Mouse (Mus musculus) bone marrow macrophage, adult 2 months (primary cell): ENCODE results near the gene Pcif1.

ENCODE experiments used
- CTCF ChIP-seq: IDR thresholded peaks from 2 replicates; pipeline ENCODE4 v1.5.1; 2012; ENCODE audit warnings: low read depth, mild to moderate bottlenecking, low read length, moderate library complexity
- POLR2A ChIP-seq: IDR thresholded peaks from 2 replicates; pipeline ENCODE4 v1.6.1; 2012; ENCODE audit warnings: mild to moderate bottlenecking, low read depth, low read length, borderline replicate concordance

- TF ChIP-seq CTCF (no peak), POLR2A (no peak)
Observed at GRCm38 (mm10) chr2:164866741-164867551, 12.2 kb upstream of the Pcif1 start.
